Mouse (Mus musculus) left cerebral cortex, adult 18-20 months (tissue): ENCODE measurements around the gene Hist1h2bk. TPM values are rescaled to one million over a fixed set of nuclear protein-coding genes. Genes with fewer than 3 reads are reported as not detected.

Experiments used
- DNase-seq, 2 experiments: peaks; one replicate each; pipeline ENCODE4 v3.0.0; 2021 to 2022; ENCODE audit warnings: low spot score in 2 of 2, mixed read lengths in 1 of 2
- long read RNA-seq, 2 experiments: library from polyadenylated mRNA; stranded (forward); transcript quantifications; one replicate each; pipeline ENCODE4 v2.0.0; 2021
- total RNA-seq, 2 experiments: library from RNA; stranded (reverse); gene quantifications; 2 replicates each; pipeline ENCODE4 v1.2.3; 2021

Hist1h2bk gene
- 10 to 100 TPM; 14.5 to 16.1 TPM for total RNA-seq
- long read RNA-seq, experiment 1: 0 reads
- long read RNA-seq, experiment 2: 0 reads

DNA sequence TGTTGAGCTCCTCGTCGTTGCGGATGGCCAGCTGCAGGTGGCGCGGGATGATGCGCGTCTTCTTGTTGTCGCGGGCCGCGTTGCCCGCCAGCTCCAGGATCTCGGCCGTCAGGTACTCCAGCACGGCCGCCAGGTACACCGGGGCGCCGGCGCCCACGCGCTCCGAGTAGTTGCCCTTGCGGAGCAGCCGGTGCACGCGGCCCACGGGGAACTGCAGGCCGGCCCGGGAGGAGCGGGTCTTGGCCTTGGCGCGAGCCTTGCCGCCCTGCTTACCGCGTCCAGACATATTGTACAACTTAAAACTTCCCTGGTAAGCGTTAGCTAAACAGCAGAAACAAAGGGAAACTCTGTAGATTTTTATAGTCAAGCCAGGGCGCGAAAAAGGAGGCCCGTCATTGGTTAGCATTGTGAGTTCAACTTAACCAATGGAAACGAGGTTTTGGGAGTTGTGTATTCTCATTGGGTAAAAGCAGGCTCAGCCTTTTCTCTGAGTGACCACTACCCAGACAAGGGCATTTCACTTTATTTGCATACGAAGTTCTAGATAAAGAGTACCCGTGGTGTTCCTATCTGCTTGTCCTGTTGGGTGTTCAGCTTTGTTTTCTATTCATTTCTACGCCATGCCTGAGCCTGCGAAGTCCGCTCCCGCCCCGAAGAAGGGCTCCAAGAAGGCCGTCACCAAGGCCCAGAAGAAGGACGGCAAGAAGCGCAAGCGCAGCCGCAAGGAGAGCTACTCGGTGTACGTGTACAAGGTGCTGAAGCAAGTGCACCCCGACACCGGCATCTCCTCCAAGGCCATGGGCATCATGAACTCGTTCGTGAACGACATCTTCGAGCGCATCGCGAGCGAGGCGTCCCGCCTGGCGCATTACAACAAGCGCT lies at the start of gene Hist1h2bk, which contains the start of gene Hist1h2ah:
TSS of gene Hist1h2bk (plus strand) at position 604 of the 882 bp plus-strand sequence.
TSS of gene Hist1h2ah (minus strand) at position 302 of the 882 bp plus-strand sequence.
- peak; percentile 72 to 83 for DNase-seq

DNA sequence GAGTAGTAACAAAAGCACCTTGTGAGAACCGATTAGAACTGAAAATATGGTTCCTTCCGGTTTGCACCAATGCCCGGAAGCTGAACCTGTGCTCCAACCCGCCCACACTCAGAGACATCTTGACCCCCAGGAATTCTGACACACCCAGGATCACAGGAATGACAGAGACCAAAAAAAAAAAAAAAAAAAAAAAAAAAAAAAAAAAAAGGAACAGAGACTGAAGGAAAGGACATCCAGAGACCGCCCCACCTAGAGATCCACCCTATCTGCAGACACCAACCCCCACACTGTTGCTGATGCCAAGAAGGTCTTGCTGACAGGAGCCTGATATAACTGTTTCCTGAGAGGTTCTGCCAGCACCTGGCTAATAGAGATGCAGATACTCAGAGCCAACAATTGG lies 43.1 kb upstream of the Hist1h2bk start:
- DNase-seq: no peak

DNA sequence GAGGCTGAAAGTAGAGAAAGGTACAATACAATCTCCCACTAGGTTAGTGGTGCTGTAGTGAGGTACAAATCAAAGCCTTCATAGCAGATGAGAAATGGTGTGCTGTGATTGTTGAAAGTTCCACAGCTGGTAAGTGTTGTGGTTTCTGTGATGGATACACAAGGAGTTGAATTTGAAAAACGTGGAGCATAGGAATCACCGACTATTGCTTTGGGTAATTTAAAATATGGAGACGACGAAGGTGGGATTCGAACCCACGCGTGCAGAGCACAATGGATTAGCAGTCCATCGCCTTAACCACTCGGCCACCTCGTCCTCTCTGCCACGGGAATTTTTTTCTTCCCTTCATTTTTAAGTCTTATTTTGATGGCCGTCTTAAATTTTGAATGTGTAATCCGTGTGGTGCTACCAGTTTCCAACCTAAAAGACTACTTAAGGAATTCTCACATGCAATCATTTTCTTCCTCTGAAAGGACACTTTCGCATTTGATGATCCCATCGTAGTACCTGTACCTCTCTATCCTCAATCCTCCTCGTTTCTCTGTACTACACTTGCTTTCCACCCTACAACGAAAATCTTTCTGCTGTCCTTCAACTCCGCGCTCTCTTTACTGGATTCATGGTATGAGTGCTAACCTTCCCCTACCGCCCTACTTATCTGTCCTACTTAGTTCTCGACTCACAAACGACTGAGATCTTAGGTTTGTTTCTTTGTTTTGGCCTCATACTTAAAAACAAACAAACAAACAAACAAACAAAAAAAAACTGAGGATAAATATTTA lies 41.5 kb upstream of the Hist1h2bk start:
- no peak for DNase-seq

GRCm38 (mm10) chr13:21994896-21995295 lies 40.8 kb upstream of the Hist1h2bk start:
- no peak for DNase-seq

GRCm38 (mm10) chr13:21995331-21995914 lies 40.2 kb upstream of the Hist1h2bk start:
- DNase-seq: no peak

- DNase-seq: no peak
These were observed 39.4 kb upstream of the Hist1h2bk start for GRCm38 (mm10) chr13:21996101-21996839.

DNA sequence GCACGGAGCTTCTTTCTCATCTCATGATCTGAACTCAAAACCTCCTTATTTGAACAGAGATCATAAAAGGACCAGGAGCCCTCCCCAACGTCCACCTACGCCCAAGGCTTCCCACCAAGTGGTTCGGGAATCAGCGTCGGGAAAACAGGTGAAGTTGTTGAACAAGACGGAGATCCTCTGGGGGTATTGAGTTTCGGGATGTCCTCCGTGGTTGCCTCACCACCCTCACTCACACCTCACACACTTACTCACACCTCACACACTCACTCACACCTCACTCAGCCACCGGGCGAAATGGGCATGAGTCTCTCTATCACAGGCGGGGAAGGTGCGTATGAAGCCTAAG lies 38.9 kb upstream of the Hist1h2bk start:
- no peak for DNase-seq

GRCm38 (mm10) chr13:21997201-21997820 lies 38.4 kb upstream of the Hist1h2bk start:
- no peak for DNase-seq

DNA sequence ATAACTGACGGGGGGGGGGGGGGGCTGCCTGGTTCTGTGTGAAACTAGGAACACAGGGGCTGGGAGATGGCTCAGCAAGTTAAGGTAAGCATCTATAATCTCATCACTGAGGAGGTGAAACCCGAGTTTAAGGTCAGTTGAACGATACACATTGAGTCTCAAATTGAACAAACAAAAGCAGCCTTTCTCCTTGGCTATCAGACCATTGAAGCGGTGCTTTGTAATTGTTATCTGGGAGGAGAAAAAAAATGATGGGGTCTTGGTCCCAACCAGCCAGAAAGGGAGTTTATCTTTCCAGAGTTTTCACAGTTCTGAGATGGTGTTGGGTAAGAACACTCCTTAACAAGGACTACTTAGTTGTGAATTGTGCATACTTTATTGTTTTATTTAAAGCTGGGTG lies 37.8 kb upstream of the Hist1h2bk start:
- no peak for DNase-seq

GRCm38 (mm10) chr13:21998412-21998811 lies 37.3 kb upstream of the Hist1h2bk start:
- DNase-seq: no peak

- no peak for DNase-seq
These were observed 36.5 kb upstream of the Hist1h2bk start for GRCm38 (mm10) chr13:21999147-21999546.

DNA sequence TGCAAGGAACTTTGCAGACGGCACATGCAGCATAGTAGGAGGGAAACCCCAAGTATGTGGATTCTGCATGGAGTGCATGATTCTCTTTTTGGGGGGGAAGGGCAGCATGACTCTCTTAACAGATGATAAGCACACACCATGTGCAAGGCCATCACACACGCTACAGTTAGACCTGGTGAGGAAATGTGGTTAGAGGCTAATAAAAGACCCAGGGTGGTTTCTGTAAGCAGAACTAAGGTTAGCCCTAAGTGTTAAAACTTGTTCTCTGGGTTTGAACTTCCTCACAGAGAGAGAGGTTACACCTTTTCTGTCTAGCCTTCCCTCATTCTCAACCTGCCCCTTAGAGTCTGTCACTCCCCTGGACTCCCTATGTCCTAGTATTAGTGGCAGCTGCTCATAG lies 34.3 kb upstream of the Hist1h2bk start:
- no peak for DNase-seq

DNA sequence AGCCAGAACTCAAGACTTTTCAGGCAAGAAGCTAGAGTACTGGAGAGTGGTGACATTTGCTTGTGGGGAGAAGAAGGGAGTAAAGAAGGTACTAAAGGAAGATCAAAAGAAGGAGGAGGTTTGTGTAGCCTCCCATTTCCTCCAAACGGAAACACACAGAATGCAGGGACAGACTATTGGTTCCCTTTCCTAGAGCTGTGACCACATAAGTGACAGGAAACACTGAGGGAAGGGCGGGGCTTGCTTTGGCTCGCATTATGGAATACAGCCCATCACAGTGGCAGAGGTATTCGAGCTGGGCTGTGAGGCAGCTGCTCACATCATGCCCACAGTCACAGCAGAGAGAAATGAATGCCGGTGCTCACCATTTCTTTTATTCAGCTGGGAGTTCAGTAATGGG lies 33.8 kb upstream of the Hist1h2bk start:
- DNase-seq: no peak

- DNase-seq: peak; percentile 28 to 34
These were observed 29.9 kb upstream of the Hist1h2bk start for GRCm38 (mm10) chr13:22005605-22006333.

- DNase-seq: no peak
These were observed 29.1 kb upstream of the Hist1h2bk start for GRCm38 (mm10) chr13:22006334-22007120.

DNA sequence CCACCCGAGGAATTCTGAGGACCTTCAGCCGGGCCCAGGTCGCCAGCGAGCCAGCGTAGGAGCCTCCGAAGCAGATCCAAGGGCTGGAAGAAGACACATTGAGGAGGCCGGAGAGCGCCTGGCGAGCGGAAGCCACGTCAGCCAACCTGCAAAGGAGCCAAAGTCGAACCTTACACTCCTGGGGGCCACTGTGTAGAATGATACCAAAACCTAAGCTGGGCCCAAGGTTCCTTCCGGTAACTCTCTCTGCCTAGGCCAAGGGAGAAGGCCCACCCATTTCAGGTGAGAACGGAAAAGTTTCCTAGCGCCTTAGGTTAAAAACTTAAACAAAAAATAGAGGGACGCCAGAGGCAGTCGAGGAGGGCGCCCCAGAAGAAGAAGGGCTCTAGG lies 28.6 kb upstream of the Hist1h2bk start:
- no peak for DNase-seq

GRCm38 (mm10) chr13:22007872-22008271 lies 27.8 kb upstream of the Hist1h2bk start:
- no peak for DNase-seq

DNA sequence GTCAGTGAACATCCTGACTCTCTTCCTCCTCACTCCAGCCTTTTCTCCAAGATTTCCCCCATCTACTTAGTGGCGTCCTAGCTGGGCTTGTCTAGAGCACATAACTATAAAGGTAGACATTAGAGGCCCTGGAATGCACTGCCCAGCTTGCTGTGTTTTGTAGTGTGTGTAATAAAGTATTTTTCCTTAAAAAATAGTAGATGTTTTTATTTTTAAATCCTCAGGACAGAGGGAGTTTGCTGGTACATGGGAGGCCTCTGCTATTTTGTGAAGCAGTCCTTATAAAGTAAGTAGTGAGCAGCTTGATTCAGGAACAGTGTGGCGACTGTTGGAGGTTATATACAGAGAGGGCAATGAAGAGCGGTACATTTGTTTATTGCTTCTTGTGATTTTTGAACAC lies 27.0 kb upstream of the Hist1h2bk start:
- DNase-seq: no peak

- no peak for DNase-seq
These were observed 26.0 kb upstream of the Hist1h2bk start, which contains the start of gene Prss16 for GRCm38 (mm10) chr13:22009642-22010041. Prss16 (minus strand) TSS chr13:22009742.
